Mouse (Mus musculus) neural tube, embryonic 15.5 days (tissue): Measurements from ENCODE around the gene Ikzf4. TPM values are rescaled to one million over a fixed set of nuclear protein-coding genes. Genes with fewer than 3 reads are reported as not detected.

Source experiments
- ATAC-seq: fragments of 200-750 bp; cut with Nextera tagmentation; 2 replicates; pipeline ENCODE4 v1.8.0; 2017; ENCODE audit warnings: mild to moderate bottlenecking, moderate TSS enrichment, moderate library complexity; ENCODE audit not compliant: low FRiP score
- H3K27ac ChIP-seq: fragments of 300-500 bp; sonication (generic); replicated peaks from 2 replicates; pipeline ENCODE4 v1.5.1; 2015; ENCODE audit warnings: mild to moderate bottlenecking, inconsistent platforms
- H3K27me3 ChIP-seq: fragments of 300-500 bp; sonication (generic); replicated peaks from 2 replicates; pipeline ENCODE4 v1.6.1; 2015; ENCODE audit warnings: inconsistent platforms
- H3K36me3 ChIP-seq: fragments of 300-500 bp; sonication (generic); 2 replicates; pipeline ENCODE4 v1.6.1; 2015; ENCODE audit warnings: inconsistent platforms
- H3K4me1 ChIP-seq: fragments of 300-500 bp; sonication (generic); 2 replicates; pipeline ENCODE4 v1.6.1; 2015; ENCODE audit warnings: inconsistent platforms
- H3K4me2 ChIP-seq: fragments of 300-500 bp; sonication (generic); 2 replicates; pipeline ENCODE4 v1.6.1; 2015; ENCODE audit warnings: inconsistent platforms, mild to moderate bottlenecking, moderate library complexity
- H3K4me3 ChIP-seq: fragments of 300-500 bp; sonication (generic); replicated peaks from 2 replicates; pipeline ENCODE4 v1.5.1; 2015; ENCODE audit warnings: mild to moderate bottlenecking, inconsistent platforms
- H3K9ac ChIP-seq: fragments of 300-500 bp; sonication (generic); replicated peaks from 2 replicates; pipeline ENCODE4 v1.6.1; 2015; ENCODE audit warnings: mild to moderate bottlenecking, inconsistent platforms
- H3K9me3 ChIP-seq: fragments of 300-500 bp; sonication (generic); replicated peaks from 2 replicates; pipeline ENCODE4 v1.6.1; 2016; ENCODE audit warnings: inconsistent platforms
- WGBS: fragments of 180-500 bp; shearing (Covaris S2); methylation state at CpG from one replicate; pipeline ENCODE4 v1.1.7; 2015; ENCODE audit warnings: mixed read lengths; 5-methylcytosine and 5-hydroxymethylcytosine counted together
- microRNA-seq: library from miRNA; unstranded; fragments of <30 nt; microRNA quantifications from one replicate; pipeline ENCODE4, GENCODE M21; 2017
- polyA plus RNA-seq: library from polyadenylated mRNA; unstranded; fragments of >200 nt; fragmentation: Nextera tagmentation; extraction: Ambion mirVana; gene quantifications from 2 replicates; pipeline ENCODE4 v1.2.1, GENCODE M21; 2015

Gene Ikzf4
- polyA plus RNA-seq, 1 experiment from 2014 or later, result 17.0 TPM

DNA sequence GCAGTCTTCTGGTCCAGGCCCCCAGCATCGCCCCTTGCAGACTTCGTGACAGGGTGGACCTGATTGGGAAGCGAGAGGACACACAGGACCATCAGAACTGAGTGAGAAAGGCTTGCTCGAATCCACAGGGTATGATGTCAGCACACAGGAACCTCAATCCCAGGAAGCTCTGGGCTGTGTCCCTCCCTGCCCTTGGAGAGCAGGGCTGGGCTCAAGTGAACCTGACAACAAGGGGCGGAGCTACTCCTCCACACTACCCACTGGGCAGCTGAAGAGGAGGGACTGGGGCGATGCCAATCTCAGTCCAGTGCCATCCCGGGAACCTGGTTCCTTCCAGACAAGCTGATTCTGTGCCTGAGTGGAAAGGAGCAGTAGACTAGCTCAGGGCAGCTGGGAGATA lies 62.1 kb downstream of the Ikzf4 start:
- H3K27ac ChIP-seq, result no peak overlapping the region
- H3K4me2 ChIP-seq, result no peak overlapping the region
- no peaks in the 10 kb centered on the region for H3K9me3 ChIP-seq
- H3K9ac ChIP-seq, result no peak overlapping the region
- no peak for ATAC-seq
- 30% methylated on average over 7 of the region's 7 CpGs for WGBS
- H3K36me3 ChIP-seq, result no peaks in the 10 kb centered on the region
- peaks cover 39% of the 10 kb centered on the region for H3K27me3 ChIP-seq
- H3K4me1 ChIP-seq, result no peaks in the 10 kb centered on the region
- no peak overlapping the region for H3K4me3 ChIP-seq

Small RNA genes lying within 50 kb of the gene (microRNA-seq; reads per million reads assigned to microRNA genes)
- gene Mir6917, result not detected

Other genes starting within 250 kb of the Ikzf4 start
- gene Slc39a5, start 244.8 kb downstream of the Ikzf4 start, polyA plus RNA-seq, result 0.68 and 4.4 TPM in 2 replicates
- gene Nabp2, start 234.5 kb downstream of the Ikzf4 start, polyA plus RNA-seq, result 128 and 133 TPM in 2 replicates
- 78.3 and 80.5 TPM in 2 replicates for gene Rnf41, start 234.3 kb downstream of the Ikzf4 start, polyA plus RNA-seq
- gene Smarcc2, start 186.7 kb downstream of the Ikzf4 start, polyA plus RNA-seq, result 138 and 149 TPM in 2 replicates
- gene Myl6, start 151.8 kb downstream of the Ikzf4 start, polyA plus RNA-seq, result 999 and 1,090 TPM in 2 replicates
- gene Myl6b, start 147.3 kb downstream of the Ikzf4 start, polyA plus RNA-seq, result 7.0 and 7.7 TPM in 2 replicates
- gene Esyt1, start 120.1 kb downstream of the Ikzf4 start, polyA plus RNA-seq, result 20.7 and 30.0 TPM in 2 replicates
- gene Zc3h10, start 98.2 kb downstream of the Ikzf4 start, polyA plus RNA-seq, result 16.0 and 16.2 TPM in 2 replicates
- gene Rpl41, start 96.7 kb downstream of the Ikzf4 start, polyA plus RNA-seq, result 2,372 and 2,481 TPM in 2 replicates
- 121 and 157 TPM in 2 replicates for gene Pa2g4, start 80.0 kb downstream of the Ikzf4 start, polyA plus RNA-seq
- gene Erbb3, start 56.3 kb downstream of the Ikzf4 start, polyA plus RNA-seq, result 3.1 and 6.6 TPM in 2 replicates
- 381 and 453 TPM in 2 replicates for gene Rps26, start 19.2 kb downstream of the Ikzf4 start, polyA plus RNA-seq
- 15.7 and 17.0 TPM in 2 replicates for gene Suox, start 28.1 kb upstream of the Ikzf4 start, polyA plus RNA-seq
- gene Rab5b, start 50.3 kb upstream of the Ikzf4 start, polyA plus RNA-seq, result 103 and 108 TPM in 2 replicates
- 0.49 and 1.1 TPM in 2 replicates for gene Pmel, start 58.2 kb upstream of the Ikzf4 start, polyA plus RNA-seq
- gene Cdk2, start 59.0 kb upstream of the Ikzf4 start, polyA plus RNA-seq, result 16.1 and 33.7 TPM in 2 replicates
- gene Dgka, start 98.9 kb upstream of the Ikzf4 start, polyA plus RNA-seq, result 7.7 and 13.2 TPM in 2 replicates
- gene Pym1, start 101.9 kb upstream of the Ikzf4 start, polyA plus RNA-seq, result 41.7 and 42.7 TPM in 2 replicates
- gene Mmp19, start 144.9 kb upstream of the Ikzf4 start, polyA plus RNA-seq, result 0.56 and 0.88 TPM in 2 replicates
- 50.6 TPM in 2 replicates for gene Dnajc14, start 158.1 kb upstream of the Ikzf4 start, polyA plus RNA-seq
- 14.4 and 16.6 TPM in 2 replicates for gene Tmem198b, start 158.4 kb upstream of the Ikzf4 start, polyA plus RNA-seq
- gene Sarnp, start 171.3 kb upstream of the Ikzf4 start, polyA plus RNA-seq, result 147 and 153 TPM in 2 replicates
- gene Ormdl2, start 175.7 kb upstream of the Ikzf4 start, polyA plus RNA-seq, result 23.5 and 34.2 TPM in 2 replicates
- gene Gdf11, start 245.7 kb upstream of the Ikzf4 start, polyA plus RNA-seq, result 6.8 and 9.0 TPM in 2 replicates